Mouse (Mus musculus) G1E (cell line): ENCODE data around the gene Zeb2.

Experiments used
- CTCF ChIP-seq: IDR thresholded peaks from 2 replicates; pipeline ENCODE4 v1.5.1; 2012; ENCODE audit warnings: low read depth, low read length, inconsistent platforms, mixed read lengths
- GATA1 ChIP-seq: IDR thresholded peaks from 2 replicates; pipeline ENCODE4 v1.6.1; 2012; ENCODE audit warnings: borderline replicate concordance, low read length, inconsistent platforms, mixed read lengths
- GATA2 ChIP-seq: IDR thresholded peaks from 2 replicates; pipeline ENCODE4 v1.6.1; 2012; ENCODE audit warnings: low read depth, low read length, inconsistent platforms, borderline replicate concordance

GRCm38 (mm10) chr2:45113912-45114311 lies 3.3 kb downstream of the Zeb2 start:
- TF ChIP-seq CTCF (no peak), GATA2 (no peak), GATA1 (no peak)
